Mouse (Mus musculus) heart, embryonic 16.5 days (tissue): ENCODE data around the gene Timm8a1. TPM values are rescaled to one million over a fixed set of nuclear protein-coding genes. Genes with fewer than 3 reads are reported as not detected.

Experiments
- ATAC-seq: fragments of 200-750 bp; cut with Nextera tagmentation; replicated peaks from 2 replicates; pipeline ENCODE4 v1.8.0; 2017; ENCODE audit warnings: moderate number of reproducible peaks; ENCODE audit not compliant: insufficient read depth, low FRiP score; ENCODE audit errors: extremely low read depth
- H3K27ac ChIP-seq: fragments of 300-500 bp; sonication (generic); 2 replicates; pipeline ENCODE4 v1.5.1; 2014; ENCODE audit warnings: mild to moderate bottlenecking, low read length, control low read depth, moderate library complexity
- H3K27me3 ChIP-seq: fragments of 300-500 bp; sonication (generic); 2 replicates; pipeline ENCODE4 v1.6.1; 2014; ENCODE audit warnings: low read length, mixed read lengths; ENCODE audit not compliant: control insufficient read depth, insufficient read depth
- H3K36me3 ChIP-seq: fragments of 300-500 bp; sonication (generic); 2 replicates; pipeline ENCODE4 v1.6.1; 2014; ENCODE audit not compliant: control insufficient read depth, insufficient read depth
- H3K4me1 ChIP-seq: fragments of 300-500 bp; sonication (generic); 2 replicates; pipeline ENCODE4 v1.6.1; 2014; ENCODE audit warnings: low read length, mixed read lengths; ENCODE audit not compliant: control insufficient read depth, insufficient read depth
- H3K4me2 ChIP-seq: fragments of 300-500 bp; sonication (generic); 2 replicates; pipeline ENCODE4 v1.6.1; 2014; ENCODE audit warnings: low read depth, mild to moderate bottlenecking, control low read depth, low read length
- H3K4me3 ChIP-seq: fragments of 300-500 bp; sonication (generic); 2 replicates; pipeline ENCODE4 v1.5.1; 2014; ENCODE audit warnings: mild to moderate bottlenecking, control low read depth, low read length
- H3K9ac ChIP-seq: fragments of 300-500 bp; sonication (generic); 2 replicates; pipeline ENCODE4 v1.6.1; 2014; ENCODE audit warnings: low read length, control low read depth
- H3K9me3 ChIP-seq: fragments of 300-500 bp; sonication (generic); replicated peaks from 2 replicates; pipeline ENCODE4 v1.6.1; 2016; ENCODE audit warnings: low read length; ENCODE audit not compliant: control insufficient read depth
- WGBS: fragments of 180-500 bp; shearing (Covaris S2); extraction: QIAGEN DNeasy Blood & Tissue Kit; methylation state at CpG from one replicate; pipeline ENCODE4 v1.1.7; 2014; 5-methylcytosine and 5-hydroxymethylcytosine counted together
- polyA plus RNA-seq: library from polyadenylated mRNA; unstranded; fragments of >200 nt; fragmentation: Nextera tagmentation; extraction: Ambion mirVana; gene quantifications from 2 replicates; pipeline ENCODE4 v1.2.1, GENCODE M21; 2015

Gene Timm8a1
- polyA plus RNA-seq, 1 experiment from 2014 or later: 81.6 TPM

GRCm38 (mm10) chrX:134580528-134581305 lies 39.1 kb upstream of the Timm8a1 start:
- H3K9ac ChIP-seq: no peak overlapping the region
- H3K36me3 ChIP-seq: no peaks in the 10 kb centered on the region
- H3K9me3 ChIP-seq: no peaks in the 10 kb centered on the region
- H3K4me3 ChIP-seq: no peak overlapping the region
- H3K4me1 ChIP-seq: no peaks in the 10 kb centered on the region
- no peak for ATAC-seq
- WGBS: 74% methylated on average over 14 of the region's 14 CpGs
- no peak overlapping the region for H3K4me2 ChIP-seq
- H3K27ac ChIP-seq: no peak overlapping the region
- H3K27me3 ChIP-seq: no peaks in the 10 kb centered on the region

- no peak for ATAC-seq
- Histone ChIP-seq H3K4me3 (no peak overlapping the region), H3K36me3 (no peaks in the 10 kb centered on the region), H3K4me2 (no peak overlapping the region), H3K9me3 (no peaks in the 10 kb centered on the region), H3K9ac (no peak overlapping the region), H3K27ac (no peak overlapping the region), H3K27me3 (no peaks in the 10 kb centered on the region), H3K4me1 (no peaks in the 10 kb centered on the region)
- WGBS: 83% methylated on average over 4 of the region's 4 CpGs
These were observed 36.2 kb upstream of the Timm8a1 start for GRCm38 (mm10) chrX:134577896-134578295.

GRCm38 (mm10) chrX:134566536-134567222 lies 25.0 kb upstream of the Timm8a1 start:
- no peaks in the 10 kb centered on the region for H3K9me3 ChIP-seq
- no peak overlapping the region for H3K9ac ChIP-seq
- H3K27ac ChIP-seq: no peak overlapping the region
- no peak for ATAC-seq
- H3K4me3 ChIP-seq: no peak overlapping the region
- no peak overlapping the region for H3K4me2 ChIP-seq
- no peaks in the 10 kb centered on the region for H3K4me1 ChIP-seq
- 73% methylated on average over 8 of the region's 8 CpGs for WGBS
- H3K27me3 ChIP-seq: no peaks in the 10 kb centered on the region
- H3K36me3 ChIP-seq: no peaks in the 10 kb centered on the region

- Histone ChIP-seq H3K4me3 (no peak overlapping the region), H3K4me1 (no peaks in the 10 kb centered on the region), H3K27me3 (no peaks in the 10 kb centered on the region), H3K36me3 (no peaks in the 10 kb centered on the region), H3K4me2 (no peak overlapping the region), H3K27ac (no peak overlapping the region), H3K9me3 (no peaks in the 10 kb centered on the region), H3K9ac (no peak overlapping the region)
- no peak for ATAC-seq
- WGBS: 42% methylated on average over 4 of the region's 4 CpGs
These were observed 22.7 kb upstream of the Timm8a1 start for GRCm38 (mm10) chrX:134564326-134564725.

GRCm38 (mm10) chrX:134554425-134554824 lies 12.8 kb upstream of the Timm8a1 start:
- Histone ChIP-seq H3K9ac (no peak overlapping the region), H3K4me1 (no peaks in the 10 kb centered on the region), H3K4me3 (no peak overlapping the region), H3K27ac (no peak overlapping the region), H3K4me2 (no peak overlapping the region), H3K36me3 (no peaks in the 10 kb centered on the region), H3K27me3 (no peaks in the 10 kb centered on the region), H3K9me3 (no peaks in the 10 kb centered on the region)
- 68% methylated on average over 6 of the region's 6 CpGs for WGBS
- no peak for ATAC-seq

- Histone ChIP-seq H3K27me3 (no peaks in the 10 kb centered on the region), H3K9me3 (no peaks in the 10 kb centered on the region; the same call in 1 of the 2 replicates), H3K27ac (no peak overlapping the region), H3K4me1 (no peaks in the 10 kb centered on the region), H3K4me3 (no peak overlapping the region), H3K4me2 (no peak overlapping the region), H3K36me3 (no peaks in the 10 kb centered on the region), H3K9ac (no peak overlapping the region)
- no peak for ATAC-seq
- 82% methylated on average over 4 of the region's 4 CpGs for whole genome bisulfite sequencing
These were observed 11.7 kb upstream of the Timm8a1 start for GRCm38 (mm10) chrX:134553326-134553725.

- H3K4me1 ChIP-seq: no peaks in the 10 kb centered on the region
- H3K27ac ChIP-seq: no peak overlapping the region
- H3K4me3 ChIP-seq: no peak overlapping the region
- H3K27me3 ChIP-seq: no peaks in the 10 kb centered on the region
- H3K36me3 ChIP-seq: no peaks in the 10 kb centered on the region
- no peak overlapping the region for H3K9ac ChIP-seq
- no peak for ATAC-seq
- WGBS: 17% methylated on average over 5 of the region's 5 CpGs
- no peaks in the 10 kb centered on the region; the same call in 1 of the 2 replicates for H3K9me3 ChIP-seq
- H3K4me2 ChIP-seq: no peak overlapping the region
These were observed 9.2 kb upstream of the Timm8a1 start for GRCm38 (mm10) chrX:134550903-134551302.

- H3K27ac ChIP-seq: no peak overlapping the region
- H3K4me3 ChIP-seq: no peak overlapping the region
- H3K36me3 ChIP-seq: no peaks in the 10 kb centered on the region
- H3K9ac ChIP-seq: no peak overlapping the region
- H3K4me1 ChIP-seq: no peaks in the 10 kb centered on the region
- ATAC-seq: no peak
- H3K4me2 ChIP-seq: no peak overlapping the region
- 68% methylated on average over 4 of the region's 4 CpGs for WGBS
- H3K9me3 ChIP-seq: no peaks in the 10 kb centered on the region; the same call in 1 of the 2 replicates
- no peaks in the 10 kb centered on the region for H3K27me3 ChIP-seq
These were observed 5.7 kb upstream of the Timm8a1 start for GRCm38 (mm10) chrX:134547330-134547729.

- Histone ChIP-seq H3K27me3 (no peaks in the 10 kb centered on the region), H3K36me3 (no peaks in the 10 kb centered on the region), H3K4me2 (peak overlapping the region; percentile 64), H3K9me3 (no peaks in the 10 kb centered on the region), H3K9ac (peak overlapping the region; percentile 77), H3K27ac (peak overlapping the region; percentile 90), H3K4me3 (peak overlapping the region; percentile 66), H3K4me1 (no peaks in the 10 kb centered on the region; the same call in 1 of the 2 replicates)
- WGBS: 18% methylated on average over 6 of the region's 6 CpGs
- no peak for ATAC-seq
These were observed 267 bp upstream of the Timm8a1 start for GRCm38 (mm10) chrX:134541955-134542308.
